Mouse (Mus musculus): ENCODE measurements around the gene Zcchc24. TPM values are rescaled to one million over a fixed set of nuclear protein-coding genes. Genes with fewer than 3 reads are reported as not detected.

Gene Zcchc24
- polyA plus RNA-seq, 1 experiment from 2014 or later: 38.0 TPM

- Histone ChIP-seq H3K36me3 (ENCODE audit: inconsistent target) (no peaks in the 10 kb centered on the region), H3K79me2 (ENCODE audit: inconsistent target) (no peaks in the 10 kb centered on the region), H3K27ac (no peak overlapping the region), H3K4me3 (ENCODE audit: inconsistent target) (no peak overlapping the region)
- WGBS (ENCODE audit: missing documents): 19% methylated on average over 5 of the region's 5 CpGs
These were observed 61.1 kb downstream of the Zcchc24 start for GRCm38 (mm10) chr14:25707691-25708181.

- no peak overlapping the region for H3K4me3 ChIP-seq (ENCODE audit: inconsistent target)
- no peaks in the 10 kb centered on the region for H3K79me2 ChIP-seq (ENCODE audit: inconsistent target)
- no peak overlapping the region for H3K27ac ChIP-seq
- H3K36me3 ChIP-seq (ENCODE audit: inconsistent target): peaks cover 31% of the 10 kb centered on the region; the same call in 1 of the 2 replicates
These were observed 66.9 kb downstream of the Zcchc24 start for GRCm38 (mm10) chr14:25701986-25702385.

DNA sequence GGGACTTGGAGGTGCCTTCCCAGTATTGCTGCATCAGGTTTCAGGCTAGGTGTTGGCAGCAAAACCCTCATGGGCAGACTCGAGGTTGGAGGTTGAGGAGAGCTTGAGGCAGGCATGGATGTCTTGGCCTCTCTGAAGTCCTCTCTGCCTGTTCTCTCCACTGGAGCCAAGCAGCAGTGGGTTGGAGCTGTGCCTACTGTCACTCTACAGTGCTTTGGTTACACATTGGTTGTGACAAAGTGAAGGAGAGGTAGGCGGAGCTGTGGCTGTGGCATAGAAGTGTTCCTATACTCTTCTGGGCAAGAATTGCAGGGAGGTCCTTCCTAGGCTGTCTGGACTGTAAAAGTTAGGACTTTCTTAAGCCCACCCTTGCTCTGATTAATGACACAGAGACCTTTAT is 72.5 kb downstream of the Zcchc24 start:
- no peak overlapping the region for H3K4me3 ChIP-seq (ENCODE audit: inconsistent target)
- no peak overlapping the region for H3K27ac ChIP-seq
- peaks cover 31% of the 10 kb centered on the region; the same call in 1 of the 2 replicates for H3K36me3 ChIP-seq (ENCODE audit: inconsistent target)
- H3K79me2 ChIP-seq (ENCODE audit: inconsistent target): no peaks in the 10 kb centered on the region; the same call in 1 of the 2 replicates
- WGBS (ENCODE audit: missing documents): 60% methylated on average over 2 of the region's 2 CpGs

DNA sequence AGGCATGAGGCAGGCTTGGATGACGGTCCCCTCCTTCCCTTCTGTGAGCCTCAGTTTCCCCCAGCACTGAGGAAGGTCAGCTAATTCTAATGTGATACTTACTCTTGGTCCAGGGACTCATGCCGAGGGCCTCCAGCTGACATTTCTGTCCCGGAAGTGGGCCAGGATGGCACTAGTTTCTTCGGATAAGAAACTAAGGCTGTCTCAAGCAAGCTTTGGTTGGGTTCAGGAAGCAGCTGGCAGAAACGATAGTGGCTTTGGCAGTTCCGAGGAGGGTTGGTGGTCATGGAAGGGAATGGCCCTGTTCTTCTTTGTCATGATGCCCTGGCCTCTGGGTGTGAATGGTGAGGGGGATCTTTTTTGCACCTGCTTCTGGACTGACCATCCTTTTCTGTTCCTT is 73.8 kb downstream of the Zcchc24 start:
- peak overlapping the region; percentile 75 for H3K4me3 ChIP-seq (ENCODE audit: inconsistent target)
- H3K27ac ChIP-seq: no peak overlapping the region
- peaks cover 29% of the 10 kb centered on the region; the same call in 1 of the 2 replicates for H3K36me3 ChIP-seq (ENCODE audit: inconsistent target)
- H3K79me2 ChIP-seq (ENCODE audit: inconsistent target): no peaks in the 10 kb centered on the region; the same call in 1 of the 2 replicates
- WGBS (ENCODE audit: missing documents): 2% methylated on average over 6 of the region's 6 CpGs

GRCm38 (mm10) chr14:25694569-25694897 is 74.3 kb downstream of the Zcchc24 start:
- Histone ChIP-seq H3K79me2 (ENCODE audit: inconsistent target) (no peaks in the 10 kb centered on the region; the same call in 1 of the 2 replicates), H3K36me3 (ENCODE audit: inconsistent target) (peaks cover 23% of the 10 kb centered on the region; the same call in 1 of the 2 replicates), H3K27ac (no peak overlapping the region), H3K4me3 (ENCODE audit: inconsistent target) (peak overlapping the region; percentile 75)
- WGBS (ENCODE audit: missing documents): 0% methylated on average over 10 of the region's 10 CpGs

DNA sequence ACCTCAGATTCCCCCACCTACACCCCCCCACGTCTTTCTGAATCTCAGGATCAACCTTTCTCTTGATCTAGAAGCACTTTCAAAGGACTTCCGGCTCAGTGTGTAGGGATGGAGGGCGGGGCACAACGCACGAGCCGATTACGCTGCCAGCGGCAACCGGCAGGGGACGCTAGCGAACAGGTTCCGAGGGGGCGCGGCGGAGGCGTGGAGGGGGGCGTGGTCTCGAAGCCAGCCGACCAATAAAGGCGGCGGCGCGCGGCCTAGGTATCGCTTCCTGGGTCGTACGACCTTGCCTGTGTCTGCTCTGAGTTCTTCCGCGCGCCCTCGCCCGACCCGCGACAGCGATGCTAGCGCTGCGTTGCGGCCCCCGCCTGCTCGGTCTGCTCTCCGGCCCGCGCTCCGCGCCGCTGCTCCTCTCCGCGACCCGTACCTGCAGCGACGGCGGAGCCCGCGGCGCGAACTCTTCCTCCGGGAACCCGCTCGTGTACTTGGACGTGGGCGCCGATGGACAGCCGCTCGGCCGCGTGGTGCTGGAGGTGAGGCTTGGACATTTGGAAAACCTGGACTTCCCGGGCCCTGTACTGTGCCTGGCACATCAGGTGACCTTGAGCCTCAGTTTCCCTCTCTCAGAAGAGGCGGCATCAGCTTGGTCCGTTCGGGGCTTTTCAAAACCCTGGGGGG is 74.8 kb downstream of the Zcchc24 start, which contains the start of gene Ppif:
TSS of gene Ppif (plus strand) at position 267 of the 681 bp plus-strand sequence.
- Histone ChIP-seq H3K79me2 (ENCODE audit: inconsistent target) (no peaks in the 10 kb centered on the region; the same call in 1 of the 2 replicates), H3K36me3 (ENCODE audit: inconsistent target) (peaks cover 18% of the 10 kb centered on the region; the same call in 1 of the 2 replicates), H3K27ac (no peak within 1 kb of the TSS), H3K4me3 (ENCODE audit: inconsistent target) (peak within 1 kb of the TSS; percentile 75)
- under 1% methylated on average over 69 of the region's 70 CpGs for WGBS (ENCODE audit: missing documents)

GRCm38 (mm10) chr14:25693271-25693887 is 75.5 kb downstream of the Zcchc24 start:
- 62% methylated on average over 6 of the region's 6 CpGs for WGBS (ENCODE audit: missing documents)
- Histone ChIP-seq H3K36me3 (ENCODE audit: inconsistent target) (peaks cover 12% of the 10 kb centered on the region; the same call in 1 of the 2 replicates), H3K27ac (no peak overlapping the region), H3K4me3 (ENCODE audit: inconsistent target) (no peak overlapping the region), H3K79me2 (ENCODE audit: inconsistent target) (no peaks in the 10 kb centered on the region; the same call in 1 of the 2 replicates)

DNA sequence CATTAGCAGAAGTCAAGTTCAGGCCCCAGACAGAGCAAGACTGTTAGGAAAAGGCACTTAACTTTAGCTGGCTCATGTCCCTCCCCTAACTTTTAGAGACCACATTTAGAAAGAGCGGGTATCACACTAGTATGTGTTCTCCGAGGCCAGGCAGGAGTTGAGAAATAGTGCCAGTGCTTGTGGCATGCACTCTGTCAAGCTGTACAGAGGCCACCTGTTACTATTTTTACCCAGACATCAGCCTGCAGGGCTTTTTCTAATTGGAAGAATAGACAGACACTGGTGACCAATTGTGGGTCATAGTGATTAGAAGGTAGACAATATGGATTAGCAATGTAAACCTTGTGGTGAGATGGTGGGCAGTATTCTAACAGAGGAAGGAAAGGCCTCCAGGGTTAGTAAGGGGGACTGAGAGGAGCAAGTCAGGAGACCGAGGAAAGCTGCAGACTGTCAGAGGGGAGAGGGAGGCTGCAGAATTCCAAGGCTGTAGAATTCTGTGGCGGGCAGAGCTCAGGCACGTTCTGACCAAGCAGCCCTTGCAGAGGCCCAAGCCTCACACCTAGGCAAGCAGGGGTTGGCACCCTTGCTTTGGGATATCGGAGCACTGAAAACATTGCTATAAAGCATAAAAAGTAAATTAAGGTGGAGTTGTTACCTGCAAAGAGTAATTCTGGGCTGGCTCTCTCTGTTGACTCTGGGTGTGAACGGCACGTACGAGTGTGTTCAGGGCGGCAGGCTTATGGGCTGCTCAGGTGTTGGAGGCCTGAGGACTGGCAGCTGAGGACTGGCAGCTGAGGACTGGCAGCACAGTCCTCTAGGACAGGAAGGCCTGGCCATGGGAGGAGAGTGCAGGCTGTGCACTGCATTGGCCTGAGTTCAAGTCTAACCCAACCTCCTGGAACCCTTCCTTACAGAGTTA is 81.6 kb downstream of the Zcchc24 start:
- Histone ChIP-seq H3K79me2 (ENCODE audit: inconsistent target) (no peaks in the 10 kb centered on the region), H3K27ac (no peak overlapping the region), H3K4me3 (ENCODE audit: inconsistent target) (no peak overlapping the region), H3K36me3 (ENCODE audit: inconsistent target) (no peaks in the 10 kb centered on the region)
- WGBS (ENCODE audit: missing documents): 81% methylated on average over 10 of the region's 10 CpGs

GRCm38 (mm10) chr14:25686216-25686945 is 82.5 kb downstream of the Zcchc24 start:
- H3K36me3 ChIP-seq (ENCODE audit: inconsistent target): no peaks in the 10 kb centered on the region
- H3K4me3 ChIP-seq (ENCODE audit: inconsistent target): no peak overlapping the region
- no peaks in the 10 kb centered on the region for H3K79me2 ChIP-seq (ENCODE audit: inconsistent target)
- no peak overlapping the region for H3K27ac ChIP-seq
- WGBS (ENCODE audit: missing documents): 57% methylated on average over 7 of the region's 7 CpGs

DNA sequence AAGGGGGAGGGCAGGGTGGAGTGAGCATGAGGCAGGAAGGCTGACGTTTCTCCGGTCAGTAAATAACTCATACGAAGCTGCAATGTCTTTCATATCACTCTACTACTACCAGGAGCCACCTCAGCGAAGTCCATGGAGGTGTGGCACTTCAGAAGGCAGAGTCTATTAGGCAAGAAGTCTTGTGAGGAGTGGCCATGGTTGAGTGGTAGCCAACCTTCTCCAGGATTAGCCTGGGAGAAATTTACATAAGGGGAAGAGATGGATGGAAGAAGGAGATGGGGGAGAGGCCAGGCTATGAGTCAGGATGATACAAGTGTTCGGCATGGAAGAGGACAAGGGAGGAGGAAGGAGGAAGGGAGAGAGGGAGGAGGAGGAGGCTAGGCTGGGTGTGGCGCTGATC is 86.8 kb downstream of the Zcchc24 start:
- no peak overlapping the region for H3K27ac ChIP-seq
- H3K4me3 ChIP-seq (ENCODE audit: inconsistent target): no peak overlapping the region
- H3K36me3 ChIP-seq (ENCODE audit: inconsistent target): no peaks in the 10 kb centered on the region
- WGBS (ENCODE audit: missing documents): 73% methylated on average over 6 of the region's 6 CpGs
- H3K79me2 ChIP-seq (ENCODE audit: inconsistent target): no peaks in the 10 kb centered on the region

GRCm38 (mm10) chr14:25679625-25680024 is 89.2 kb downstream of the Zcchc24 start:
- no peaks in the 10 kb centered on the region for H3K79me2 ChIP-seq (ENCODE audit: inconsistent target)
- 88% methylated on average over 7 of the region's 7 CpGs for WGBS (ENCODE audit: missing documents)

DNA sequence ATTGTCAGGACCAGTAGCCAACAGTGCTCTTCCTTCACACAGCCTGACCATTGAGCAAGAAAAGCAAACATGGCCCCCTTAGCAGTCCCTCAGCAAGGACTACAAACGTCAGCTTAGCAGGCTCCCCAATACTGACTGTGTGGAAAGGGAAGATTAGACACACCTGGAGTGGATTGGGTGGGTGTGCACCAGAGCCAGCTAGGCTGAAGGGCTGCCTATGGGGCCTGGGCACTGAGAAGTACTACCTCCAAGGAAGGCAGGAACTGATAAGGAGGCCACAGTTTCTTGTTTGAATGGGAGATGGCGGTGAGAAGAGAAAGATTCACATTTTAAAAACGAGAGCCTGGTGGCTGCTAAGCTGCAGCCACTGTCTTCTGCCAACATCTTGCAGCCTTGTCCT is 101.3 kb downstream of the Zcchc24 start:
- Histone ChIP-seq H3K27ac (no peak overlapping the region), H3K36me3 (ENCODE audit: inconsistent target) (peaks cover 35% of the 10 kb centered on the region), H3K79me2 (ENCODE audit: inconsistent target) (no peaks in the 10 kb centered on the region), H3K4me3 (ENCODE audit: inconsistent target) (no peak overlapping the region)
- 53% methylated on average over 3 of the region's 3 CpGs for WGBS (ENCODE audit: missing documents)

More at GRCm38 (mm10) chr14:25679625-25680024, 89.2 kb downstream of the Zcchc24 start:
- Histone ChIP-seq H3K36me3 (ENCODE audit: inconsistent target) (no peaks in the 10 kb centered on the region), H3K27ac (no peak overlapping the region), H3K4me3 (ENCODE audit: inconsistent target) (no peak overlapping the region)

DNA sequence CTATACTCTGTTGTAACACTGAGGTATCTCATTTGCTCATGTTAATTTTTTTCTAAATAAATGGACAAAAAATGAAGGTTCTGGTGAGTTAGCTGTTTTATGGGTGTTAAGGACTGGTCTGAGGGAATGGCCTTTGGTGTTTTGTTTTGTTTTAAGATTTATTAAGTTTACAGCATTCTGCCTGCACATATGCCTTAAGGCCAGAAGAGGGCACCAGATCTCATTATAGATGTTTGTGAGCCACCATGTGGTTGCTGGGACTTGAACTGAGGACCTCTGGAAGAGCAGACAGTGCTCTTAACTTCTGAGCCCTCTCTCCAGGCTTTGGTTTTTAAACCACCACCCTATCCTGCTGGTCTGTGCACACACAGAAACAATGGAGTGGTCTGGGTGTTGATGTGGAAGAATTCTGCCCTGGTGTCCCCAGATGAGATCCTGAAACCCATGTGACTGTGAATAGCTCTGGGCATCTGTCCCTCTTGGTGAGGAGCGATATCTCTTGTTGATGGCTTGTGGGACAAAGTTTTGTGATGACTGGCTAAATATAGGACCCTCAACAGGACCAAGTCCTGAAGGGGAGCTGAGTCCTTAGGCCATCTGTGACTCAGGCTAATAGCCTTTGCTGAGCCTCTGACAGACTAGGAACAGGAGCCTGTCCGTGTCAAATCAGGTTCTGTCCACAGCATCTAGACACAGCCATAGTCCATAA is 102.0 kb downstream of the Zcchc24 start:
- Histone ChIP-seq H3K27ac (no peak overlapping the region), H3K36me3 (ENCODE audit: inconsistent target) (peaks cover 42% of the 10 kb centered on the region), H3K79me2 (ENCODE audit: inconsistent target) (no peaks in the 10 kb centered on the region), H3K4me3 (ENCODE audit: inconsistent target) (no peak overlapping the region)
- WGBS (ENCODE audit: missing documents): 94% methylated on average over 2 of the region's 2 CpGs

All from macrophage (primary cell).